Mouse (Mus musculus) liver, adult 2 months (tissue): ENCODE measurements around the gene Chn1.
A peak's percentile ranks its signal among the peaks of the same experiment; 100 is the strongest.

Source experiments
- CTCF ChIP-seq: fragments of 200-500 bp; IDR thresholded peaks from 2 replicates; pipeline ENCODE4 v1.5.1; 2011; ENCODE audit warnings: low read depth, low read length, control low read depth
- POLR2A ChIP-seq: fragments of 200-500 bp; IDR thresholded peaks from 2 replicates; pipeline ENCODE4 v1.6.1; 2011; ENCODE audit warnings: low read length, control low read depth; ENCODE audit not compliant: insufficient read depth; ENCODE audit errors: extremely low read depth

DNA sequence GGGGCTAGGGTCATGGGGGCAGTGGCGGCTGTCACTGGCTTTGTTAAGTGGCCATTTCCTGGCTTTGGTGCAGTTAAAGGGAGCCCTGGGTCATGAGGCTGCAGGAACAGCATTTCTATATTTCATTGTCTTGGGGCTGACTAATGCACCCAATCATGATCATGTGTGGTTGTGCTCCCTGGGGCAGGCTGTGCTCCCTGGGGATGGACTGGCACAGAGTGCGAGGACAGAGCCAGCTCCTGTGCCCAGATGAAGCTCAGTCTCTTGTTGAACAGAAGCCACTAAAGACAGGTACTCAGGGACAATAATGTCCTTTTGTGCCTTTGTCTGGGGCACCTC lies 182.1 kb downstream of the Chn1 start:
- TF ChIP-seq CTCF: no peak
- TF ChIP-seq POLR2A: 0 out of 2 replicates have a peak, but pooled peaks have one; percentile 6
